Mouse (Mus musculus) neural tube, embryonic 15.5 days (tissue): ENCODE measurements at regions not wholly inside any gene's neighbourhood (a gene's known extent, or its start where the extent isn't known, plus 50 kb on each side); places are given as distances from the start of the nearest gene placed in this dataset.

Experiments used
- ATAC-seq: fragments of 200-750 bp; cut with Nextera tagmentation; 2 replicates; pipeline ENCODE4 v1.8.0; 2017; ENCODE audit warnings: mild to moderate bottlenecking, moderate TSS enrichment, moderate library complexity; ENCODE audit not compliant: low FRiP score
- H3K27ac ChIP-seq: fragments of 300-500 bp; sonication (generic); replicated peaks from 2 replicates; pipeline ENCODE4 v1.5.1; 2015; ENCODE audit warnings: mild to moderate bottlenecking, inconsistent platforms
- H3K27me3 ChIP-seq: fragments of 300-500 bp; sonication (generic); replicated peaks from 2 replicates; pipeline ENCODE4 v1.6.1; 2015; ENCODE audit warnings: inconsistent platforms
- H3K36me3 ChIP-seq: fragments of 300-500 bp; sonication (generic); 2 replicates; pipeline ENCODE4 v1.6.1; 2015; ENCODE audit warnings: inconsistent platforms
- H3K4me1 ChIP-seq: fragments of 300-500 bp; sonication (generic); 2 replicates; pipeline ENCODE4 v1.6.1; 2015; ENCODE audit warnings: inconsistent platforms
- H3K4me2 ChIP-seq: fragments of 300-500 bp; sonication (generic); 2 replicates; pipeline ENCODE4 v1.6.1; 2015; ENCODE audit warnings: inconsistent platforms, mild to moderate bottlenecking, moderate library complexity
- H3K4me3 ChIP-seq: fragments of 300-500 bp; sonication (generic); replicated peaks from 2 replicates; pipeline ENCODE4 v1.5.1; 2015; ENCODE audit warnings: mild to moderate bottlenecking, inconsistent platforms
- H3K9ac ChIP-seq: fragments of 300-500 bp; sonication (generic); replicated peaks from 2 replicates; pipeline ENCODE4 v1.6.1; 2015; ENCODE audit warnings: mild to moderate bottlenecking, inconsistent platforms
- H3K9me3 ChIP-seq: fragments of 300-500 bp; sonication (generic); replicated peaks from 2 replicates; pipeline ENCODE4 v1.6.1; 2016; ENCODE audit warnings: inconsistent platforms
- WGBS: fragments of 180-500 bp; shearing (Covaris S2); methylation state at CpG from one replicate; pipeline ENCODE4 v1.1.7; 2015; ENCODE audit warnings: mixed read lengths; 5-methylcytosine and 5-hydroxymethylcytosine counted together

GRCm38 (mm10) chr13:107535213-107535612 lies 509.0 kb upstream of the Smim15 start:
- no peak for ATAC-seq
- H3K9me3 ChIP-seq = no peaks in the 10 kb centered on the region

GRCm38 (mm10) chr13:107533323-107533722 lies 510.9 kb upstream of the Smim15 start:
- Histone ChIP-seq H3K36me3 (no peaks in the 10 kb centered on the region), H3K9ac (no peak overlapping the region), H3K27me3 (no peaks in the 10 kb centered on the region), H3K27ac (no peak overlapping the region), H3K4me2 (no peak overlapping the region), H3K4me1 (peaks cover 10% of the 10 kb centered on the region; the same call in 1 of the 2 replicates), H3K9me3 (no peaks in the 10 kb centered on the region), H3K4me3 (no peak overlapping the region)
- WGBS = 91% methylated on average over 3 of the region's 3 CpGs
- ATAC-seq = no peak

More at GRCm38 (mm10) chr13:107535213-107535612, 509.0 kb upstream of the Smim15 start:
- Histone ChIP-seq H3K4me3 (no peak overlapping the region), H3K27ac (no peak overlapping the region), H3K36me3 (no peaks in the 10 kb centered on the region), H3K9ac (no peak overlapping the region), H3K4me2 (no peak overlapping the region), H3K4me1 (peaks cover 21% of the 10 kb centered on the region), H3K27me3 (no peaks in the 10 kb centered on the region)
- 78% methylated on average over 5 of the region's 5 CpGs for WGBS

- no peak overlapping the region for H3K9ac ChIP-seq
- H3K4me3 ChIP-seq = no peak overlapping the region
- ATAC-seq = no peak
- H3K4me2 ChIP-seq = no peak overlapping the region
- WGBS = 40% methylated on average over 10 of the region's 10 CpGs
- no peaks in the 10 kb centered on the region for H3K36me3 ChIP-seq
- H3K27me3 ChIP-seq = no peaks in the 10 kb centered on the region
- H3K27ac ChIP-seq = no peak overlapping the region
- no peaks in the 10 kb centered on the region for H3K9me3 ChIP-seq
- H3K4me1 ChIP-seq = peaks cover 10% of the 10 kb centered on the region; the same call in 1 of the 2 replicates
Measured at GRCm38 (mm10) chr13:107531528-107531927, 509.6 kb upstream of the Kif2a start.

GRCm38 (mm10) chr13:107531026-107531425 lies 509.1 kb upstream of the Kif2a start:
- no peak for ATAC-seq
- 33% methylated on average over 8 of the region's 8 CpGs for WGBS
- Histone ChIP-seq H3K4me3 (no peak overlapping the region), H3K36me3 (no peaks in the 10 kb centered on the region), H3K4me1 (peaks cover 10% of the 10 kb centered on the region; the same call in 1 of the 2 replicates), H3K9me3 (no peaks in the 10 kb centered on the region), H3K27ac (0 out of 2 replicates have a peak overlapping the region, but pooled peaks have one; percentile 13), H3K9ac (no peak overlapping the region), H3K27me3 (no peaks in the 10 kb centered on the region), H3K4me2 (no peak overlapping the region)

- ATAC-seq = no peak
- no peaks in the 10 kb centered on the region for H3K36me3 ChIP-seq
- no peak overlapping the region for H3K9ac ChIP-seq
- WGBS = 86% methylated on average over 1 of the region's 1 CpGs
- no peak overlapping the region for H3K4me2 ChIP-seq
- no peaks in the 10 kb centered on the region for H3K27me3 ChIP-seq
- no peaks in the 10 kb centered on the region for H3K9me3 ChIP-seq
- H3K4me1 ChIP-seq = peaks cover 10% of the 10 kb centered on the region; the same call in 1 of the 2 replicates
- no peak overlapping the region for H3K4me3 ChIP-seq
- no peak overlapping the region for H3K27ac ChIP-seq
Measured at GRCm38 (mm10) chr13:107530392-107530791, 508.5 kb upstream of the Kif2a start.

- no peak overlapping the region for H3K9ac ChIP-seq
- no peak for ATAC-seq
- H3K4me1 ChIP-seq = peaks cover 10% of the 10 kb centered on the region; the same call in 1 of the 2 replicates
- no peaks in the 10 kb centered on the region for H3K9me3 ChIP-seq
- no peaks in the 10 kb centered on the region for H3K27me3 ChIP-seq
- WGBS = 70% methylated on average over 15 of the region's 15 CpGs
- H3K4me3 ChIP-seq = no peak overlapping the region
- H3K27ac ChIP-seq = no peak overlapping the region
- no peaks in the 10 kb centered on the region for H3K36me3 ChIP-seq
- H3K4me2 ChIP-seq = no peak overlapping the region
Measured at GRCm38 (mm10) chr13:107528724-107529456, 507.0 kb upstream of the Kif2a start.

- Histone ChIP-seq H3K4me2 (no peak overlapping the region), H3K4me1 (no peaks in the 10 kb centered on the region), H3K27me3 (no peaks in the 10 kb centered on the region), H3K36me3 (no peaks in the 10 kb centered on the region), H3K9me3 (no peaks in the 10 kb centered on the region), H3K9ac (no peak overlapping the region), H3K27ac (no peak overlapping the region), H3K4me3 (no peak overlapping the region)
- ATAC-seq = no peak
- WGBS = 93% methylated on average over 3 of the region's 3 CpGs
Measured at GRCm38 (mm10) chr13:107522942-107523341, 501.0 kb upstream of the Kif2a start.

- Histone ChIP-seq H3K4me3 (no peak overlapping the region), H3K27ac (no peak overlapping the region), H3K9me3 (no peaks in the 10 kb centered on the region), H3K9ac (no peak overlapping the region), H3K27me3 (no peaks in the 10 kb centered on the region), H3K4me1 (no peaks in the 10 kb centered on the region), H3K36me3 (no peaks in the 10 kb centered on the region), H3K4me2 (no peak overlapping the region)
- WGBS = 90% methylated on average over 3 of the region's 3 CpGs
- no peak for ATAC-seq
Measured at GRCm38 (mm10) chr13:107514236-107514635, 492.3 kb upstream of the Kif2a start.

GRCm38 (mm10) chr13:107513274-107514146 lies 491.6 kb upstream of the Kif2a start:
- ATAC-seq = no peak
- 79% methylated on average over 6 of the region's 6 CpGs for WGBS
- no peak overlapping the region for H3K27ac ChIP-seq

GRCm38 (mm10) chr13:107507336-107507735 lies 485.4 kb upstream of the Kif2a start:
- Histone ChIP-seq H3K4me3 (no peak overlapping the region), H3K27me3 (no peaks in the 10 kb centered on the region), H3K36me3 (no peaks in the 10 kb centered on the region), H3K27ac (no peak overlapping the region), H3K9me3 (no peaks in the 10 kb centered on the region), H3K4me2 (no peak overlapping the region), H3K9ac (no peak overlapping the region), H3K4me1 (peaks cover 15% of the 10 kb centered on the region)
- 37% methylated on average over 3 of the region's 3 CpGs for WGBS
- ATAC-seq = peak; percentile 50; the same call in 1 of the 2 replicates

More at GRCm38 (mm10) chr13:107513274-107514146, 491.6 kb upstream of the Kif2a start:
- H3K36me3 ChIP-seq = no peaks in the 10 kb centered on the region
- no peak overlapping the region for H3K9ac ChIP-seq
- no peak overlapping the region for H3K4me3 ChIP-seq
- no peak overlapping the region for H3K4me2 ChIP-seq
- H3K9me3 ChIP-seq = no peaks in the 10 kb centered on the region
- H3K27me3 ChIP-seq = no peaks in the 10 kb centered on the region
- no peaks in the 10 kb centered on the region for H3K4me1 ChIP-seq

- Histone ChIP-seq H3K9ac (no peak overlapping the region), H3K4me2 (no peak overlapping the region), H3K4me3 (no peak overlapping the region), H3K27ac (no peak overlapping the region), H3K4me1 (peaks cover 20% of the 10 kb centered on the region), H3K9me3 (no peaks in the 10 kb centered on the region), H3K27me3 (no peaks in the 10 kb centered on the region), H3K36me3 (no peaks in the 10 kb centered on the region)
- 34% methylated on average over 4 of the region's 4 CpGs for WGBS
- no peak for ATAC-seq
Measured at GRCm38 (mm10) chr13:107506832-107507231, 484.9 kb upstream of the Kif2a start.

- Histone ChIP-seq H3K9me3 (no peaks in the 10 kb centered on the region), H3K9ac (no peak overlapping the region), H3K4me2 (no peak overlapping the region), H3K27me3 (no peaks in the 10 kb centered on the region), H3K4me3 (no peak overlapping the region), H3K4me1 (peaks cover 20% of the 10 kb centered on the region), H3K36me3 (no peaks in the 10 kb centered on the region), H3K27ac (no peak overlapping the region)
- no peak for ATAC-seq
Measured at GRCm38 (mm10) chr13:107505318-107505717, 483.4 kb upstream of the Kif2a start.
